Mouse (Mus musculus): ENCODE results near the gene Msantd1.

Gene Msantd1

DNA sequence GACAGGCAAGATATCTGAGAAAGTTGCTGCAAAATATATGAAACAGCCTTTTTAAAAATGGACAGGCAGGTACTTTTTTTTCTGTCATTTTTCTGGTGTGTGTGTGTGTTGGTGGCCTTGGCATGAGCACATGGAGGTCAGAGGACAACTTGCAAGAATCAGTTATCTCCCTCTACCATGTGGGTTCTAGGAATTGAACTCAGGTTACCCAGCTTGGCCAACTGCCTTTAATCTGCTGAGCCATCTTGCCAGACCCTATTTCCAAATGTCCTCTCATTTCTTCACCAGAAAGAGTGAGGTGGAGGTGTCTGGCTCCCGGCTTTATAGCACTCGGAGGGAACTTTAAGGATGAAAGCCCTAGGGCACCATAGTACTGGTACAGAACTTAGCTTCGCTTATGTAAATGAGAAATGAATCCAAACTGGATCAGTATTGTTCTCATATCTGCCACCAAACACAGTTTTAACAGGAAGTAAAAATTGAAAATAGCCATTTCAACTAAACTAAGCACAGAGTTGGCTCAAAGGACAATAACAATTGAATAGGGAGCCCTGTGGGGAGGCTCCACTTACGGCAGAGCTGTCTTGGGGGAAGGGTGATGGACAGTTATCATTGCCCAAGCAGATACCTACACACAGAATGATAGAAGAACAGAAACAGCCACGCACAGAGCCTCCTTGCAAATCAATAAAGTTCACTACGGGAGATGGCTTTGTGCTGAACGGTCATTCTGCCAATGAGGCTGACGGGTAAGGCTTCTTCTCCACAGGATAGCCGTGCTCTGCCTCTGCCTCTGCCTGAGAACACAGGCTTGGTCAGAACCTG lies 22.6 kb downstream of the Msantd1 start:
- DNase-seq: no peak

DNA sequence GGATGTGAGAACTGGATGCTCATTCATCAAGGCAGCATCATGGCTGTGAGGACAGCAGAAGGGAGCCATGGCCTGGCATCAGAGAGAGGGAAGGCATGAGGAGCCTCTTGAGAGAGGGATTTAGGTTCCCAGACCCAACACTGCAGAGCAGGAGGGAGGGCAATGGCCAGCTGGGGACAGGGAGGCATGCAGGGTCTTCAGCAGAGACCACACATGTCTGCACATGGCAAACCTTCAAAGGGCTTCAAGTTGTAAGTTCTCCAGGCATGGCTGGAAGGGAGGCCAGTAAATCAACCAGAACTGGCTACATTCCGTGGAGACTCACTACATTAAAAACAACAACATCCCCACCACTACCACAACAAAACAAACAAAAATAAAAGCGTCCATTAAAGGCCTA lies 23.3 kb downstream of the Msantd1 start:
- no peak for DNase-seq

DNA sequence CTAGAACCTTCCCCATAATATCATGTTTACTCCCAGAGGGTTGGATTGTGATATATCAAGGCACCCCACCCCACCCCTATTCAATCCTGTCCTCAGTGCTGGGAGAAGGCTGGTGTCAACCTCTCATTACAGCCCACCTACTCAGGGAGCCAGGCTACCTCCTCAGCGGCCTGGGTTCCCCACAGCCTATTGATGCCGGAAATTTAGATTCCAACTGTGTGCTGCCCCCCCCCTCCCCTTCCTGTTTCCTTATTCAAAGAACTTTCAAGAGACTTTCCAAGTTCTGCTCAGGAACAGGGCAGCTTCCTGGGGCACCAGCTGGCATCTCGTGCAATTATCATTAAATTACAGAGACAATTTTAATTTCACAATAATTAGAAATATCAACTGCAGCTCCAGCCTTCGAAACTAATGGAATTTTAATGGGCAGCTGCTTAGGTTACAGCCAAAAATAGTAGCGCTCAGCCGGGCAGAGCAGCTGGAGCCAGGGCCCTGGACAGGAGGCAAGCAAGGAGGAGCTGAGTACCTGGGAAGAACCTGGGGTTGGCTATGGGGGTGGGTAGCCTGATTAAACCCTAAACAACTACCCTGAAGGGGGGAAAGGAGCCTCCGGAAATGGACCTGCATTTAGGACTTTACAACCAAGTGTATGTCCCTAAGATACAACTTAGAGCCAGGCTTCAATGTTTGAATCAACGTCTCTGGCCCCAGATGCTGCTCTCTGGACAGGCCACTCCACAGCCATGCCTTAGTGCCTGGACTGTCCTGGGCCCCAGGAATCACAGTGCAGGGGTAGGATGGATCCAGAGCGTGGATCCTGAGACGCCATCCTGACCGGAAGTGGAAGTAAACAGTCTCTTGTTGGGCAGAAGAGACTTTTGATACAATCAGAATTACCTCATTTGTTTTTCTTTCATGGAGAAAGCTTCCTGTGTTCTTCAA lies 24.0 kb downstream of the Msantd1 start:
- no peak for DNase-seq

DNA sequence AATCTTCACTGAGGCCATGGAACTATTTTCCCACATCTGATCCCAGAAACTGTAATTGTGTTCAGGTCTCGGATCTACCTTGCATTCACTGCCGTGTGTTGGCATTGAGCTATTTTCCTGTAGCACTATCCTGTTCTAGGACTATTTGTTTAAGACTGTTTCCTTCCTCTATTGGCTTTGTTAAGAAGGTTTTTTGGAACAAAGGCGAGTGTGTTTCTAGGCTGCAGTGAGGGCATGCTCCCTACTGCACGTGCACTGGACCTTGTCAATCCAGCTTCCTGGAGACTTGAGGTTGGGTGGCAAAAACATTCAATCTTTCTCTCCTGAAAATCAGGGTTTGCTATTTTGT lies 24.6 kb downstream of the Msantd1 start:
- DNase-seq: no peak

DNA sequence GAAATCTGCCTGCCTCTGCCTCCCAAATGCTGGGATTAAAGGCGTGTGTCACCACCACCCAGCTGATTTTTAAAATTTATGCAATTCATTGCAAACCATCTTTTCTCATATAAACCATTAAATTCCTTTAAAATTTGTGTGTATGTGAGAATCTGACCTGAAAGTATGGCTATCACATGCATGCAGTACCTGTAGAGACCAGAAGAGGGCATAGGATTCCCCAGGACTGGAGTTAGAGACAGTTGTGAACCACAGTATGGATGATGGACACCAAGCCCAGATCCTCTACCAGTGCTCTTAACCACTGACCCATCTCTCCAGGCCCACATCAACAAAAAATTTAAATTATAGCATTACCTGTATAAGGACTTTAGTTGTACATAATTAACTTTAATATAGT lies 25.6 kb downstream of the Msantd1 start:
- DNase-seq: no peak

DNA sequence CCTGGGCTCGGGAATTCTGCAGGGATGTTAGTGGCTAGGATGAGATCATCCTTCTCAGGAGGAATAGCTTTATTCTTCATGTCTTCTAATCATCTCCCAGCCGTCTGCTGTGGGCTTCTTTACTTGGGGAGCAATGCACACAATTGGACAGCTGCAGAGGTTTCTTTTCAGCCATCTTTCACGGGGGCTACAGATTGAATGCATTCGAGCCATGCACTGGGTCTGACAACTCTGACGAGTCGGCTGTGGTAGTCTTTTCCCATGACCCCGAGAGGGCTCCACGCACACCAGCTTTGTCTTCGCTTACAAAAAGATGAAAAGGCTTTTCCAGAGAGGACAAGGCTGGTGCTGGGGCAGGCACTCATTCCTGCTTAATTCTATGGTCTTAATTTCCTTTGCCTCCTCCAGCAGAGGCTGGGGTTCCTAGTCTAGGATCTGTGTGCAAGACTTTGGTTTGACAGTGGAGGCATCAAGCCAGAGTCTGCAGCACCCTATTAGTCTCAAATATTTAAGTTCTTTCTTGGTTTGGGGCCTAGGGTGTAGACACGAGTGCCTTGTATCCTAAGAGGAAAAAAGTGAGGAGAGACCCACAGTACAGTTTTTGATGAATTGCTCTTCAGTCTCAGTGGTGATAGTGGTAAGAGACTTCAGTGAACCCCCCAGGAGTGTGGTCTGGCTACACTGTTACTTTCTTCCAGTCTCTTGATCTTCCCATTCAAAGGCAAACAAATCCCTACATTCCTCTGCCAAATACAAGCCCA lies 34.1 kb downstream of the Msantd1 start:
- no peak for DNase-seq

DNA sequence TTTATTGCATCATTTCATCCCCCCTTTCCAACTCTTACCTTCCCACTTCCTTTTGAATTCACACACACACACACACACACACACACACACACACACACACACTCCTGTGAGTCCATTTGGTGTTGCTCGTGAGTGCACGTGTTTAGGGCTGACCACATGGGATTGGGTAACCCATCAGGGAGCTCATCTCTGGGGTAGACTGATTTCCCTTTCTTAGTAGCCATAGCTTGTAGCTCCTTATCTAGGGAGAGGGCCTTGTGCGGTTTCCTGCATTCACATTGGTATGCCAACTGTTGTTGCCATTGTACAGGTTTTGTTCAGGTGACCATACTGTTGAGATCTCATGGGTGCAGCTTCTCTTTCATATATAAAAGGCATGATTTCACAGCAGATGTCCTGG lies 35.6 kb downstream of the Msantd1 start:
- no peak for DNase-seq

DNA sequence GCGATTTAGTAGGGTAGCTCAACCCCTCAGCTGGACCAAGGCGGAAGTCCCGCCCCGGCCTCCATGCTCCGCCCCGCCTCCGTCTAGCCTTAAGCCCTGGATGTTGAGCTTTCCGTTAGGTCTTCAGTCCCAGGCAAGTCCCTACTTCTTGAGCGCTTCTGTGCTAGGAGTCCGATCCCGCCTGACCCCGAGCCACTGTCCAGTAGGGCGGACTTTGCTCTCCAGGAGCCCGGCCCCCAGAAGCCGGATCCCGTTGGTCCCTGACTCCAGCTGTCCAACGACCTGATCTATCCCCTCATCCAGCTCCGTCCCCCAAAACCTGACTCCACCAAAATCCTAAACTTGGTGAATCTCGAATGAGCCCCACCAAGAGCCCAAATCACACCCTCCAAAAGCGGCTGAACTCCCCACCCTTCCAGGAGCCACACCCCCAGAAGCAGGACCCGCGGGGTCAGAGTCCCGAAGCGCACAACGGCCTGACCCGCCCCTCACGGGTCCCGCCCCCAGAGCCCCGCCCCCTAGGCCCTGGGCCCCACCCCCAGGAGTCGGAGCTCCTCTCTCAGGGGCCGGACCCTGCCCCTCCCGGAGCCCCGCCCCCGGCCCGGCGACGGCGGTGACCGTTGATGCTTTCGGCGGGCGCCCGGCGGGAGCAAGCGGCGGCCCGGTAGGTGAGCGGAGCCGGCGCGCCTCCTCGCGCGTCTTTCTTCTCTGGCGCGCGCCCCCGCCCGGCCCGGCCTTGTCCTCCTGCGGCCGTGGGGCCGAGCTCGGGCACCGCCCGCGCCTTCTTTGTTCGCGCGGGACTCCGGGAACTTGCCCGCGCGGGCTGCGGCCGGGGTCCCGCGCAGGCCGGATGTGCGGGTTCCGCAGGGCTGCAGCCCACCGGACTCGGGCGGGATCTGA lies 41.3 kb downstream of the Msantd1 start, which contains the start of gene Rgs12:
Gene Rgs12 (plus strand): TSS at position 585 of the 900 bp plus-strand sequence.
- peak; percentile 47 to 62 for DNase-seq

DNA sequence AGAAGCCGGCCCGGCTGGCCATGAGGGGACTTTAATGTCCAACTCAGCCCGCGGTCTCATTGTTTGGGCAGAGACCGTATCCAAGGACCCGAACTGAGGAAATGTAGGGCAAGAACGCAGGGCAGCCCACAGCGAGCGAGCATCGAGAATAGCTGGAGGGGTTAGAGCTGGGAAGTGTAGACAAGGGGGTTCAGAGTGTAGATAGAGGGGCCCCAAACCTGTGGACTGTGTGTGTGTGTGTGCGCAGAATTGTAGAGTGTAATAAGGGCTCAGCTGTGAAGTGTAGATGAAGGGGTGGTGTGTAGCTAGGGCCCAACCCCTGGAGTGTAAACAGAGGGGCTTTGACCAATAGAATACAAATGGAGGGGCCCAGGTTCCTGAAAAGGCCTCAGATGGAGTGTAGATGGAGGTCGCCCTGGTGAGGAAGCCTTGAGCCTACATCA lies 42.0 kb downstream of the Msantd1 start:
- no peak for DNase-seq

DNA sequence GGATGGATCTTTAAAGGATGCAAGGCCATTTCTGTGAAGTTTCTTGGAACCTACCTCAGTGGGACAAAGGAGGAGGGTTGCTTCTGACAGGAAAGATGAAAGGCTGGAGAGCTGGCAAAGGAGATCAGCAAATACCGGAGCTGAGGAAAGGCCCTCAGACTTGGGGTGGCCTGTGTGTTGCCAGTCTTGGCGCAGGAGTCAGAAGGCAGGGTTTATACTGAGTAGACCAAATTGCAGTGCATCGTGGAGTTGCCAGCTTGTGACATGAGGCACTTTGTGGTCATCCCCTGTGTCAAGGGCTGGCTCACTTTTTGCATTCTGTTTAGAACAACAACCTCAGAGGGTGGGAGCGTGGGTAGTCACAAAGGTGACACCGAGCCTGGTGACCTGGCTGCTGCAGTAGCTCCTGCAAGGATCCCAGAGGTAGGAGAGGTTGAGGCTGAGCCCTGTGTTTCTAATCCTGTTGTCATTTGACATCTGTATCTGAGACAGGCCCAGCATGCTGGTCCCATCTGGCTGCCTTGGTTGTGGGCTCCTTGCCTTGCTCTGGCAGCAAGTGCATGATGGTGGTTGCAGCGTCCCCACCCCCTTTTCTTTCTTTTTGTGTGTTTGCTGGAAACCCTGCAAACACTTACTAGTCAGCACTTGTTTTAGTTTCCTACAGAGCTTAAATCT lies 42.8 kb downstream of the Msantd1 start:
- no peak for DNase-seq

DNA sequence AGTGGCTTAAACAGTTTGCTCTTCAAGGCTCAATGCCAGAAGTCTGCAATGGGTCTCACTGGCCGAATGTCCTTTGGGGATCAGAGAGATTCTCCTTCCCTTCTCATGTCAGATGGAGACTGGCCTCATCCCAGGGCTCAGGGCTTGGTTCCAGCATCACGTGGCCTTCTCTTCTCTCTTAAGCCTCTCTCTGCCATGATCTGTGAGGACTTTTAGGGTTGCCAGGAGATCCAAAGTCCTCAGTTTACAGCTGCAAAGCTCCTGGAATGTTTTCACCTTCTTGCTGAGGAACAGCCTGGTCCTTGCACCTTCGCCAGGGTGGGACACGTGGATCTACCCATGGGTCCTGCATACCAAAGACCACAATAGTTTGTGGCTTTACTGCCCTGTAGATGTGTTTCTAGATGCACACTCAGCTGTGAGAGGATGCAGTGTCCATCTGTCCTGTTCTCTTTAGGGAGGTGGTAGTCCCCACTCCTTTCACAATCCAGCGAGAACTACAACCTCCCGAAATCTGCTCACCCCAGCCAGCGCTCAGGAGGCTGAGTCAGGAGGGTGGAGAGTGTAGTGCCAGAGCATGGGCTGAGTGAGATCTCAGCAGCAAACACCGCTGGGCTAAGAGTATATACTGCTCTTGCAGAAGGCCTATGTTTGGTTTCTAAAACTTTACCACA lies 43.5 kb downstream of the Msantd1 start:
- DNase-seq: no peak

DNA sequence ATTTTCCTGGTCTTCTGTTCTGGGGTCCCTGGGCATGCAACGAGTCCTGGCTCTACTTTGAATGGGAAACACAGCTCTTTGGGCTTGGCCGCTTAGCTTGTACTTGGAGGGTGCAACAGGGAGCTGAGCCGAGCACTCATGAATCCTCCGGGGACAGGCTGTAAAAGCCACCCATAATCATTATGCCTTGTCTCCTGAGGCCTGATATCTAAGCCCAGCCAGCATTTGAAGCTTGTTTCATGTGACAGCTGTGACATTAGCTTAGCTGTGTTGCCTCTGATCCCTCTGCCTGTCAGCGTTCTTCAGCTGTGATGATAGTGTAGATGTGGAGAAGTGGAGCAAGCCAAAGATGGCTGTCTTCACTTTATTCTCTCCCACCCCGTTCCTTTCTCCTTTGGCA lies 46.7 kb downstream of the Msantd1 start:
- no peak for DNase-seq

DNA sequence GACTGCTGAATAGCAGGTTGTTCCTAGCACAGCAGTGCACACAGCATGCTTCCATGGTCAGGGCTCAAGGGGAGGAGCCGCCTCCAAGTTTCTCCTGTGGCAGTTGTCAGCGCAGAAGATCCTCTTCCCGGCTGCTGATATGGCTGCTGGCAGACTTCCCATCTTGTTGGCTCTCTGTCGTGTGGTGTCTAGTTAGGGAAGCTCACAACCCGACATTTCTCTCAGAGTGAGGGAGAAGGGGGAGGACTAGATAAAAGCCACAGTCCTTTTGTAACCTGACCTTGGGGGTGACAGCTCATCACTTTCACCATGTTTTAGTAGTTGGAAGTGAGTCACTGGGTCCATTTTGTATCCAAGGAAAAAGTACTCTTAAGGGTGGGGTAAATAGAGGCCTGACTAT lies 47.8 kb downstream of the Msantd1 start:
- no peak for DNase-seq

DNA sequence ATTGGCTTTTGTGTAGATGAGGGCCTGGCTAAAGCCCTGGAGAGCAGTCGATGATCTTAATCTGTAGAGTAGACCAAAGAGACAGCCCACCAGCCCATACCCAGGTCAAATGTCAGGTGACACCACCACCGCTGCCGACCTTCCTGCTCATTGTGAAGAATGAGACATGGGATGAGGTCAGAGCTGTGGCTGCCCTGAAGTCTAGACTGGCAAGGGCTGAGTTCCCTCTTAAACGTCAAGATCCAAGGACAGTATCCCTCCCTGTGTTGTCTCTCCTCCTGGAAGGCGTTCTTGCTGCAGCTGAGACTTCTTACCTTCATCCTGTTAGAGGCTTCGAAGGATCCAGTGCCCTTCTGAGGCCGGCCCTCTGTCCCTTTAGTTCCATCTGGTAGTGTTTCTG lies 48.3 kb downstream of the Msantd1 start:
- DNase-seq: no peak

DNA sequence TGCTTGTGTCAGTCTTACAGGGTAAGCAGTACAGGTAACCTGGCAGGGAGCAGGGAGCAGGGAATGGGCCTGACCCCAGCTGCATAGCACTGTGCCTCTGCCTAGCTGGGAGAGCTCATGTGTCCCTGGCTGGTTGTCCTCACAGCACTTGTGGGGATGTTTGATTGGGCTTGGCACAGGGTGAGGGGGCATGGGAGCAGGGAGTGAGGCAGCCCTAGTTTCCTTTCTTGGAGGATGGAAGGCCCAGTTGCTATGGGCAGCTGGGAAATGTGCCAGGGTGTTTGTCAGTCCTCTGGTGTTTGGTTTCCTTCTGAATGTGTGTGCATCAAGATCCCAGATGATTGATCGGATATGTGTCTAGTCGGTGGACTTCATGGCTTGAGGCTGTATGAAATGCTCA lies 49.2 kb downstream of the Msantd1 start:
- DNase-seq: no peak

DNA sequence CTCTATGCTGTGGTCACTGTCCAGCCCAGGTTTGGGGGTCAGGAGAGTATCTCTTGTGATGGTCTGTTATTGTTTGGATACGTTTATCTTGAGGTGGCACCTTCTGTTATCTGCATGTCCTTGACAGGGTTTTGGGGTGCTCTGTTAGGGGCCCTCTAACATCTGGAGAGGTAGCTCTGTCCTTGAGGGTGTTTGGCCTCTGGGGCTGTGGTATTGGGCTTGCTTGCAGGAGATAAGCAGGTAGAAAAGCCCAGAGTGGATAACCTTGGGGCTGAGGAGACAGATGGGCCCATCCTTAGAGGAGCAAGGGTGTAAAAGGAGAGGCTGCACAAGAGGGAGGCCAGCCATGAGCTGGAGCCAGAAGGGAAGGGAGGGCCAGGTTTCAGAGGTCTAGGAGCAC lies 52.2 kb downstream of the Msantd1 start:
- DNase-seq: no peak

DNA sequence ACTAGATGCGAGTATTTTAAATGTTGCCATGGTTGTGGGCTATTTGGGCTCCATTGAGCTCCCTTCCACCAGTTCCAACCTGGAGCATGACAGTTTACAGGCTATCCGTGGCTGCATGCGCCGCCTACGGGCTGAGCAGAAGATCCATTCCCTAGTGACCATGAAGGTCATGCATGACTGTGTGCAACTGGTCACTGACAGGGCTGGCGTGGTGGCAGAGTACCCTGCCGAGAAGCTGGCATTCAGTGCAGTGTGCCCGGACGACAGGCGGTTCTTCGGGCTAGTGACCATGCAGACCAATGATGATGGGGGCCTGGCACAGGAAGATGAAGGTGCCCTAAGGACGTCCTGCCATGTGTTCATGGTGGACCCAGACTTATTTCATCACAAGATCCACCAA lies 57.7 kb downstream of the Msantd1 start:
- DNase-seq: no peak

DNA sequence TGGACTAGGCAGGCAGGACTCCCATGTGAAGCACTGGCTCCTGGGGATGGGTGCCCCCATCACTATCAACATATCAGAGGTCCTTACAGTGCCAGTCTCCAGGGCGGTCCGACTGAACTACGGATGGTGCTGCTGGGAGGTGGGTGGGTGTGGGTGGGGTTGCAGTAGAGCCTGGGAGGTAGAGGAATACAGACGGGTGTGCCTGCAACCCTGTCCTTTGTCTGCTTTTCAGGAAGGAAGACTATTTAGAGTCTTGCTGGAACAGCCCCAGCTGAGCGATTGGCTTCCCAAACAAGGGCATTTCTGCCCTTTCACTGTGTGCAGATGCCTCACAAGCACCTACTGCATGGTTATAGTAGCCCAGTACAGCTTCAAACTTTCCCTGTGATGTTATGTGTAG lies 60.6 kb downstream of the Msantd1 start:
- no peak for DNase-seq

DNA sequence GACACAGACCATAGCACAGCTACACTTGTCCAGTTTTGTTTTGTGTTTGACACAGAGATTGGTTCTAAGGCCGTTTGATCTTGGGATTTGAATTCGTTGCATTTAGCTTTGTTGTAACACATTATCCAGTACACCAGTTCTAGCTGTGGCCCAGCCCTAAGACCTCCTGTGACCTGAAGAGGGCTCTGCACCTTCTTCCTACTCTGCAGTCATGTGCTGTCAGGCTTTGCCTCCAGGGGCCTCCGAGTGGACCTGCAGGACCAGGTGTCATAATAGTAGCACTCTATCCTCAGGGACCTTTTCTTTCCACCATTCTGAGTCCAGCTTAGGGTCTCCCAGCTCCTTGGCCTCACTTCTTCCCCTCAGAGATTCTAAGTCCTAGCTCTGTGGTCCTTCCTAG lies 64.7 kb downstream of the Msantd1 start:
- DNase-seq: no peak

Measured in cerebellum, adult 18-20 months (tissue).